Mouse (Mus musculus): ENCODE measurements around the gene Rpa2.
"Not testable (repeated sequence)": the region's sequence is repeated elsewhere in the genome, so short reads cannot be mapped to it uniquely, and the experiment has no call there.

Gene Rpa2

GRCm38 (mm10) chr4:132767914-132768876 lies at the start of gene Rpa2:
TSS of gene Rpa2 (plus strand) at chr4:132768332.
- peak; percentile 99 for DNase-seq

GRCm38 (mm10) chr4:132728233-132728632 lies 39.9 kb upstream of the Rpa2 start:
- DNase-seq = no peak

DNA sequence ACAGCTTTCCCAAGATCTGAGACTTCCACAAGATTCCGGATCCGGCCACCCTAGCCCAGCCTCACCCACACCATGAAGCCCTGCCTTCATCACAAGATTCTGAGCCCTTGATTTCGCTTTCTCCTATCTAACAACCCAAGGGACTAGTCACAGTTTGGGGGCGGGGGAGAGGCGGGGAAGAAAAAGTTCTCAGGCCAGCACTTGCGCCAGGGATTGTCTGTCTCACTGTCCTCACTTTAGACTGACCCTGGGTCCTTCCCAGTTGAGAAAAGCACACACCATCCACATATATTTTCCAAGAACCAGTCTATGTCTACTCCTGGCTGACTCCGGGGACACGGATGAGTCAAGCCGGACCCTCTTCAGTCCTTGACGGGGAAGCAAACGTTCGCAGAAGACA lies 36.5 kb upstream of the Rpa2 start:
- no peak for DNase-seq

GRCm38 (mm10) chr4:132732148-132732684 lies 35.9 kb upstream of the Rpa2 start, which contains the start of gene Xkr8:
TSS of gene Xkr8 (minus strand) at chr4:132732546.
- peak; percentile 89 for DNase-seq

DNA sequence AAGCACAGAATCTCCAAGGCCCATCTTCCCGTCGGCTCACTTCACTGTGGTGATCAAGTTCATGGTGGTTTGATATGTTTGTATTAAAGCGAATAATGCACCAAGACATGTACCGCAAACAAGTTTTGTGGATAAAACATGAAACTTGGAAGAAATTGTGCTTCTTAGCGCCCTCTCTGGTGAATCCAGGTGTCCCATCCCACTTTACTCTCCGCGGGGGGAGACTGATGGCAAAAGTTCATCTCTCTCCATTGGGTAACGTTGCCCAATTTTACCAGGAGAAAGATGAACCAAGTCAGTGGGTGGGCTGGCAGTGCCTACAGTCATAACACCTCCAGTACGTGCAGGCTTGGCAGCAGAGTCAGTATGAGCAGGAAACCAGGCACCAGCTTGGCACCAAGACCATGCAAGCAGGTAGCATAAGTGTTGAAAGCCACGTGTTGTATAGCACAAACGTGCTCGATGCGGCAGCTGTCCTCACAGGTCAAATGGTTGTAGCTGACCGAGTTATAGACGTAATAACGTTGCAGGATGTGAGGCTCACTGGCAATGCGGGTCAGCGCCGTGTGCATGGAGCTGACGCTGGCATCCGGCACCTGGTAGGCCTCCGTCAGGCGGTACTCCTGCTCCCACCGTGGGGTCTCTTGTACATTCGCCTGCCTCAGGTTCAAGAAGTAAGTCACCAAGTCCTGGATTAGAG lies 34.9 kb upstream of the Rpa2 start:
- DNase-seq = no peak

DNA sequence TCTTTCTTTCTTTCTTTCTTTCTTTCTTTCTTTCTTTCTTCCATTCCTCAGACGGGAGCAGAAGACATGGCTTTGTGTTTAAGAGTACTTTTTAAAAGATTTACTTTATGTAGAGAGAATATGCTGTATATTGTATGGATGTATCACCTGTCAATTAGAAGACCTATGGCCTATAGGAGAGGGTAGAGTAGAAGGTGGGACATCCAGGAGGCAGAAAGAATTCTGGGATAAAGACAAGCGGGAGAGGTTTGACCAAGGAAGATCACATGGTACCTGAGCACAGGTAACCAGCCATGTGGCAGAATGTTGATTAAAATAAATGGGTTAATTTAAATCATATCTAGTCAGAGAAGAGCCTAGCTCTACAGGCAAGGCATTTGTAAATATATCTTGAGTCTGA lies 33.4 kb upstream of the Rpa2 start:
- no peak for DNase-seq

- no peak for DNase-seq
These were observed 32.7 kb upstream of the Rpa2 start for GRCm38 (mm10) chr4:132735389-132735788.

- DNase-seq = peak; percentile 25
These were observed 32.2 kb upstream of the Rpa2 start for GRCm38 (mm10) chr4:132735894-132736293.

DNA sequence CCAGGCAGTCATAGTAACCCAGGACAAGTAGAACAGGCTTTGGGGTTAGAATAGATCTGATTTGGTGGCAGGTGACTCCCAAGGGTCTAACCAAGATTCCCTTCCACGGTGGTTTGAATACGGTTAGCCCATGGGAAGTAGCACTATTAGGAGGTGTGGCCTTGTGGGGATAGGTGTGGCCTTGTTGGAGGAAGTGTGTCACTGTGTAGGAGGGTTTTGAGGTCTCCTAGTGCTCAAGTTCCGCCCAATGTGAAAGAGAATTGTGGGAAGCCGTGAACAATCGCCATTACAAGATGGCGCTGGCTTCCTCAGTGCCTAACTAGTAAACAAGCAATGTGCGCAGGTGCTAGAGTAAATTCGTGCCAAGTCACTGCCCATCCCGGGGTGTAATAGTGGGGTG lies 31.0 kb upstream of the Rpa2 start:
- DNase-seq = not testable (repeated sequence)

GRCm38 (mm10) chr4:132741491-132741890 lies 26.6 kb upstream of the Rpa2 start:
- DNase-seq = no peak

DNA sequence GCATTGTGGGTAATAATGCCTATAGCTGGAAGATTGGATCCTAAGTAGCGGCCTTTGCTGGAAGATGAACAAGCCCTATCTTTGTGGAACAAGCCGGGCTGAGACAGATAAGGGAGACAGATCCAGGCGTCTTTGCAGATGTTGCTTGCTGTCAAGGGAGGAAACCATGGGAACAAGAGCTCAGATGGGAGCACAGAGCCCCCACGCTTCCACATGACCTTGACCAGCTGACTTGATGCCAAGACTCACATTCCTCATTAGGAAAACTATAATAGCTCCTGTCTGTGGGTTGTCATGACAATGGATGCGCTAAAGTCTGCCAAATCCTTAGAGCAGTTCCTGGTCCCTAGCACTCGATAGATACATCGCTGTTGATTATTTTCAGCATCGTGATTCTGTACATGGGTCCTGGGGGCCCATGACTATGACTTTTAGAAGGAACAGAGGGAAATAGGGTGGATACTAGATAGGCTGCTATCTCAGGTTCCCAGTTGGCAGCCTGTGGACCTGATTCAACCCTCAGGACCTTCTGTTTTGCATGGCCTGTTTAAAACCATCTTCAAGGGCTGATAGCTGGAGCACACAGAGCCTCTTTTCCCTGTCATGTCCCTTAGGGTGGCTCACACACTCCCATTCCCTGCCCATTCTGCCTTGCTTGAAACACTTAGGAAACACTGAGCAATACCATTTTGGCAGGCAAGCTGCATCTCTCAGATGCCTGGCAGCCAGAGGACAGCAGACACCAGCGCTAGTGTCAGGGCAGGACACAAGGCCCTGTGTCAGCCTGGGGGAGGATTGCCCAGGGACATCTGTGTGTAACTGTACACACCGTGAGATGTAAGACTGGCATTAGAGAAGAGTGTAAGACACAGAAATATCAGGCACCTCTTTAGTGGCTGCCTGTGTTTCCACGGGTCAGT lies 23.9 kb upstream of the Rpa2 start:
- no peak for DNase-seq

DNA sequence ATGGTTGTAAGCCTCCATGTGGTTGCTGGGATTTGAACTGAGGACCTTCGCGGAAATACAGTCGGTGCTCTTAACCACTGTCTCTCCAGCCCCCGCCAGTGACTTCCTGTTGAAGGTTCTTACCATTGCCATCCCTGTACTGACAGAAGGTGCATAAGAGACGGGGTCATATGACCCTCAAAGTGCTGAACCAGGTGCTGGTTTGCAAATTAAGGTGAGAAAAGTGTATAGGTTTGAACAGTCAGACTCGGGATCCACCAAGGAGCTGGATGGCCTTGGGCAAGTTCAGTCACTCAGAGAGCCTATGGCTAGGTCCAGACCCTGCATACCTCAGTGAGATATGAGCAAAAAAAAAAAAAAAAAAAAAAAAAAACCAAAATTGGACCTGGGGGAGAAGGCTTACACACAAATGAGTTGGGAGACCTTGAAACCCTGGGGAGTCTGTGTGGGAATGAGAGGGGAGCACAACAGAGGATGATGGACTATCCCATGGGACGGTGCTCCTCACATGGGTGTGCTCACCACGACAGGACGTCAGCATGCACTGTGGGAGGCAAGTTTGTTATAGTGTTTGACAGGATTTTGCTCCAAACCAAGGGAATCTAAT lies 21.1 kb upstream of the Rpa2 start:
- DNase-seq = no peak

- DNase-seq = peak; percentile 62
These were observed 20.4 kb upstream of the Rpa2 start for GRCm38 (mm10) chr4:132747664-132748259.

DNA sequence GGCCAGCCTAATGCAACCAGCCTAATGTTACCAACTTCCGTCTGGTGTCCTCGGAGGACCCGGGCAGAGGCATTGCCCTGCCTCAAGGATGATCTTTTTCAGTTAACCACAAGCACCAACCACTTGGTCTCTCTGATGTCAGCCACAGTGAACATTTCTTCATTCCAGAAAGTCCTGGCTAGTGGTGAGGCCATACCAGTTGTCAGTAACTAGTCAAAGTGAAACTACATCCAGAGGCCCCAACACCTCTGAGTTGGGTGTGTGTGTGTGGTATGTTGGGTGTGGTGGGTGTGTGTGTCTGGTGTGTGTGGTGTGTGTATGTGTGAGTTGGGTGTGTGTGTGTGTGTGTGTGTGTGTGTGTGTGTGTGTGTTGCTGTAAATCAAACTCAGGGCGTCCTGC lies 19.4 kb upstream of the Rpa2 start:
- DNase-seq = no peak

DNA sequence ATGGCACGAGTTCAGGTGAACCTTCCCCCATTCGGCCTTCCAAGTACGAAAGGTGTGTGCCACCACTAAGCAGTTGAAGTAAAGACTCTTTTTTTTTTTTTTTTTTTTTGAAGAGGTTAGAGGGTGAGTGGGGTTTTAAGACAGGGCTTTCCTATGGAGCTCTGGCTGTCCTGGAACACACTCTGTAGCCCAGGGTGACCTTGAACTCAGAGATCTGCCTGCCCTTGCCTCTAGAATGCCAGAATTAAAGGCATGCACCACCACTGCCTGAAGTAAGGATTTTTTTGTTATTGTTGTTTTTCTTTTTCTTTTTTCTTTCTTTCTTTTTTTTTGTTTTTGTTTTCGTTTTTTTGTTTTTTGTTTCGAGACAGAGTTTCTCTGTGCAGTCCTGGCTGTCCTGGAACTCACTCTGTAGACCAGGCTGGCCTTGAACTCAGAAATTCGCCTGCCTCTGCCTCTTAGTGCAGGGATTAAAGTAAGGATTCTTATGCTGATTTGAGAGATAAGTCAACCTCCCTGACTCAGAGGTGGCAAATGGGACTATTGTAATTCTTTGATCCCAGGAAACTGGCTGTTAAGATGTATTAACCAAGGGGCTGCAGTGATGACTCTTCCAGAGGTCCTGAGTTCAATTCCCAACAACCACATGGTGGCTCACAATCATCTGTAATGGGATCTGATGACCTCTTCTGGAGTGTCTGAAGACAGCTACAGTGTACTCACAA lies 18.7 kb upstream of the Rpa2 start:
- no peak for DNase-seq

DNA sequence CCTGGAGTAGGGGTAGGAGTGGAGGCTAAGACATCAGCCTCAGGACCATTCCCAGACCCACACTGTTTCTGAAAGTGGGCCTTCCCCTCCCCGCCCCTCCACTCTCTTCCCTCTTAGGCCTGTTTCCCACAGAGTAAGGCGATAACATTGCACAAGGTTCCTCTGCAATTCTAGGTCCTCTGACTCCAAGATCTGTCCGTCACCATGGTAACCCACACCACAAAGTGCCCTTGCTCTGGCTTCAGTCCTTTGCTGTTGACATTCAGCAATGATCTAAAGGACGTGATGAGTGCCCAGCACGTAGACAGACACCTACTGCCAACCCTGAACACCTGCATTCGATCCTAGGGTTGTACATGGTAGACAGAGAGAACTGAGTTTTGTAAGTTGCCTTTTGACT lies 15.1 kb upstream of the Rpa2 start:
- DNase-seq = no peak

DNA sequence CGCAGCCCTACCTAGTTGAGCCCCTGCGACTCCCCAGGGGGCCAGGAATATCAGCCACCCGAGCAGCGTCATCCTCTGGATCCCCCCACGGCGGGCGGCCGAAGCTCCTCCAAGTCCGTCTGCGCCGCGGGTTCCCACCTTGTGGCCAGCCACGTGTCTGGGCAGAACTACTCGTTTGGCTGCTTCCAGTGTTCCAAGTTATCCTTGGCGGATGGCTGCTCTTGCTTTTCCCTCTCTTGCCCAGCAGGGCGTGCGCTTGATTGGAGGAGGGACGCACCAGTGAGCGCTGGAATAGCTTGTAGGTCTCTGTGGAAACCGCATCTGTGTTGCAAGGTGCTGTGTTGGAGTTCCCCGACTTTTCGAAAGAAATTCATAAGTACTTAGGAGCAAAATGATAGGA lies 11.2 kb upstream of the Rpa2 start, which contains the start of gene Smpdl3b:
TSS of gene Smpdl3b (minus strand) at position 279 of the 400 bp plus-strand sequence.
- DNase-seq = peak; percentile 79

DNA sequence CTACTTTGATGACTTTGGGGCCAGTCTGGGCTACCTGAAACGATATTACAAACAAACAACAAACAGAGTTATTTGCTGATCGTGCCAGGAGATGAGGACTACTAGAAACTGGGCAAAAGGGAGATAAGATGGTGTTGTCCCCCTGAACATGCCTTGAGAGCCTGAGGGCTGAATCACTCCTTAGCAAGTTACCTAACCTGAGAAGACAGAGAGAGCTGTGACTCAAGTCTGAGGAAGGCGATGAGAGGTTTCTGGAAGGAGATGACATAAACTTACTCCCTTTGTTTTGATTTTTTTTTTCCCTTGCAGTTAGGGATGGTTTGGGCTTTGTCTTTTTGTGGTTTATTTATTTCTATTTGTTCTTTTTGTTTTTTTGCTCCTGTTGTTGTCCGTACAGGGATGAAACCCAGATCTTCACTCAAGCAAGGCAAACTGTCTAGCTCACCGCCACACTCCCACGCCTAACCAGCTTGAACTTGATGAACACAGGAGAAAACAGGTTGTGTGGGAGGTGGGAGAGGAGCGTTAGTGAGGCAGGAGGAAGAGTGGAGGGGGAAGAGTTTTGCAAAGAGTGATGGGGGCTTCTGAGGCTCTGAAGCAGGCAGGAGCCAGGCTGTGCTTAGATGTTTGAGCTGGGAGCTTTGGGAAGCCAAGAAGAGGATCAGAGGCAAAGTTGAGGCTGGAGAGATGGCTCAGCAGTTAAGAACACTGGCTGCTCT lies 10.3 kb upstream of the Rpa2 start:
- no peak for DNase-seq

- DNase-seq = no peak
These were observed 7.8 kb upstream of the Rpa2 start for GRCm38 (mm10) chr4:132760296-132760695.

DNA sequence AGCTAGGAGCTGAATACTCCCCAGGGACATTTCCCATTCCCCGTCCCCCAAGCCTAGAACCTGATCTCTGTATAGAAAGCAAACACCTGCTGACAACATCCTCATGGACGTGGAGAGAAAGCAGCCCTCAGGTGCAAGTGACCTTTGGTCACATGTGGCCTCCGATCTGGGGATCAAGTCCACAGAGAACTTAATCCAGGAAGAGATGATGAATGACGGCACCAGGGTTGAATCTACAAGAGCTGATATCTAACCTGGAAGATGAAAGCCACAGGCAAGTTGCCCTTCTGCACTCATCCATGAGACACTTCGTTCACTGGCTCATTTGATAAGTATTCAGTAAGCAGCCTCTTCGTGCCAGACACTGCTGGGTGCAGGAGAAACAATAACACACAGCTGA lies 5.5 kb upstream of the Rpa2 start:
- no peak for DNase-seq
